Mouse (Mus musculus) cerebellum, adult 9-10 months (tissue): ENCODE results near the gene Zfp184.

Experiments used
- DNase-seq: peaks from one replicate; pipeline ENCODE4 v3.0.0; 2022

Gene Zfp184

DNA sequence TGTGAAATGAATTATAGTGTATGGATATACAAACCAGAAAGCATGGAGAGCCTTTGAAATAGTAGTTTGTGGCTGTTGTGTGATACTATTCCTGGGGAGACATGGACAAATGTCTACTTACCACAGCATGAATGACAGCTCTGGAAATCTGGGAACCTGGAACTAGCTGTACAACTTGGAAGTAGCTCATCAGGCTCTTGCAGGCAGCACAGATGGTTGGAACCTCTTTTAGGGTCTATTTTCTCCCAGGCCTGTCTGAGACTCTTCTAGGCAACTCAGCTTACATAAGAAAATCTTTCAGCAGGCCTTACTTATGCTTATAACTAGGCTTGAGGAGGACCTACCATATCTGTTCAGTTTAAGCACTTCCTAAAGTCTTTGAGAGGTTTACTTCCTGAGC is 21.5 kb upstream of the Zfp184 start:
- no peak for DNase-seq

DNA sequence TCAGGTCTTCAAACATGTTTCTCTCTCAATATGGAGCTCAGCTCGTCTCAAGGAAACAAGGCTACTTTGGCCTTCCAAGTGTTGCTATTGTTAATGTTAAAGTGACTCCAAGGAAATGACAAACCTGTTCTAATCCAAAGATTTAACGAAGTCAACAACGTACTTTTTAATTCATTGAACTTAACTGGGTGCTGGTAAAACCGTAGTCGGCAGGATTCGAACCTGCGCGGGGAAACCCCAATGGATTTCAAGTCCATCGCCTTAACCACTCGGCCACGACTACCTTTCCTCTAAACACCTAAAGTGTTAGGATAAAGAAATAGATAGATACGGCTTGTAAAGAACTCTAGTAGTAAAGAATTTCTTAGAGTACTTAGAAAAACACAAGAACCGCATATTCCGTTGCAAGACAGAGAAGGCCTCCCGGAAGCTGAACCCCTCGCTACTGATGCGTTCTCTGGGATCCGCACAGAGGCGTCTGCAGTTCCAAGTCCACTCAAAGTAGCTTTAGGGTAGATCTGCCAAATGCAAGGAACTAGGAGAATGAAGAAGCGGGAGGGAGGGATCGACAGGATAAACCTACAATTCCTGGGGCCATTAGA is 20.1 kb upstream of the Zfp184 start:
- no peak for DNase-seq

DNA sequence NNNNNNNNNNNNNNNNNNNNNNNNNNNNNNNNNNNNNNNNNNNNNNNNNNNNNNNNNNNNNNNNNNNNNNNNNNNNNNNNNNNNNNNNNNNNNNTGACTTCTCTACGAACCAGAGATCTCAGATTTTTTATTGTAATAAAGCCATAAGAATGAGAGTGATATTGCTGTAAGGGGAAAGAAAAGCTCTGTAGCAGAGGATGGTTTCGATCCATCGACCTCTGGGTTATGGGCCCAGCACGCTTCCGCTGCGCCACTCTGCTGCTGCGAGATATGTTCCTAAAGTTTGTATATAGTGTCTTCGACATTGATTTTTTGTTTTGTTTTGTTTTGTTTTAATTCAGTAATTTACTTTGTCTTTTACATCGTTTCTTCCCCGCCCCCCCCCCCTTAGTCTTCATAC is 13.9 kb upstream of the Zfp184 start:
- no peak for DNase-seq

DNA sequence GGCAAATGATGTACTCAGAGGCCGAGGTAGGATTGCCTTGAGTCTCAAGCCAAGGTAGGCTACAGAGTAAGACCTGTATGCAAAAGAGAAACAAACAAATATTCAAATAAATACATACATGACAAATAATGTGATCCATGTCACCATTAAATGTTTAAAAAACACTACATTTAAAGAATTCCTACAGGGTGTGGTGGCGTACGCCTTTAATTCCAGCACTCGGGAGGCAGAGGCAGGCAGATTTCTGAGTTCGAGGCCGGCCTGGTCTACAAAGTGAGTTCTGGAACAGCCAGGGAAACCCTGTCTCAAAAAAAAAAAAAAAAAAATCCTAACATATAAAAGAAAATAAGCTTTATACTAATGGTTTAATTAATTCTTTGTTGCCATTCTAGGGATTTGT is 13.2 kb upstream of the Zfp184 start:
- DNase-seq = no peak

DNA sequence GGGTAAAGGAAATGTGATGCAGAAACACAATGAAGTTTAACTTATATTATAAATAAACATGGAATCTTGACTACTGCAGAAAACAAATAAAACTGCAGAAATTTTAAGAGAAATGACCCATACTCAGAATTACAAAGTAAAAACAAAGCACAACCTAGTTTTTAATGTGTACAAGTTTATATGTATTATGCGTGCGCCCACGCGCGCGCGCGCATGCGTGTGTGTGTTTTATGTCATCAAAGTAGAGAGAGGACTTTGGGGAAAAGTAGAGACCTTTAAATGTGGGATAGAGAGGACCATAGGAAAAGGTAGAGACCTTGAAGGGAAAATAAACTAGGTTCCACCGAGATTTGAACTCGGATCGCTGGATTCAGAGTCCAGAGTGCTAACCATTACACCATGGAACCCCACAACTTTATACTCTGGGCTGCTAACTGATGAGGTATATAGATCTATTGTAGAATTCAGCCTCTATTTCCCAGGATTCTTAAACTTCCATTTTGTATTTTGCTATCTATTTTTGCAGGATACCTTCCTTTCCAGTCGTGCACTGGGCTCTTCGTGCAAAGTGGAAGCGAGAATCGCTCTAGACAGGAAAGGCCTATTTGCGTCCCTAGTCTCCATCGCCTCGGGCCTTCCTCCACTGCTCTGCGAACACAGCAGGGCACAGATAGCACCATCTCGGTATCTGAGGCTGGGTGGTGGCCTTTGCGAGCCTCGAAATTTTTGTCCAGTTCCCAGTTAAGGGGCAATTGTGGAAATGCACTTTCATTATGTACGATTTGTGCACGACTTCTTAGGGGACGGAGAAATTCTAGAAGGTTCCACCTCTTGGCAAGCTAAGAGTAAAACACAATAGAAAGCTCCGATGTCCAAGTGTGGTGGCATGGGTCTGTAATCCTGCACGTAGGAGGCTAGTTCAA is 11.0 kb upstream of the Zfp184 start:
- no peak for DNase-seq

DNA sequence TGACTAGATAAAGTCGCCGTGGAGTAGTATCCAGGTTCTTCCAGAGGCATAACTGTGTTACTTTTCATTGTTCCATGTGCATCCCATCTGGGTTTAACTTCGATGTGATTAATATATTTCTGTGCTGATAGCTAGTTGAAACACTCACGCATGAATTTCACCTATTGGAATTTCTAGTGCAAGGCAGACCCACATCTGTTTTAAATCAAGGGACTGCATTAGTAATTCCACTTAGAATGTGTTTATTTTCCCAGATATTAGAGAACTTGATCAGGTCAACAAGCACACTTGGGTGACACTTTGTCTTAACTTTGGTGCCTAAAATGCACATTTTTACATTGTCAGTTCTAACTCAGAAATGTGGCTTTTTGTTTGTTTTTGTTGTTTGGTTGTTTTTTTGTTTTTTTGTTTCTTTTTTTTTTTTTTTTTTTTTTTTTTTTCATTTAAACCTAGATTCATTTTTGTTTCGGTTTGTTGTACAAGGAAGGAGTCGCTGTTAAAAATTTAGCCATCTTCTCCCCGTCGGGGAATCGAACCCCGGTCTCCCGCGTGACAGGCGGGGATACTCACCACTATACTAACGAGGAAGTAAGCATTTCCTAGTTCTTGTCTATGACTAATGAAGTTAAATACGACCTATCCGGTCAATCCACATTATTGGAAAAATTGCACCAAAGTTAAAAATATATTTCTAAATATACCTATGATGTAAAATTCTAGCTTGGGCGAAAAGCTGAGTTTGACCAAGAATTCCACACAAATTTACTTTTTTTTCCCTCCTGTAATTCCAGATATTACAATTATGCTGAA is 9.7 kb upstream of the Zfp184 start:
- peak; percentile 32 for DNase-seq

DNA sequence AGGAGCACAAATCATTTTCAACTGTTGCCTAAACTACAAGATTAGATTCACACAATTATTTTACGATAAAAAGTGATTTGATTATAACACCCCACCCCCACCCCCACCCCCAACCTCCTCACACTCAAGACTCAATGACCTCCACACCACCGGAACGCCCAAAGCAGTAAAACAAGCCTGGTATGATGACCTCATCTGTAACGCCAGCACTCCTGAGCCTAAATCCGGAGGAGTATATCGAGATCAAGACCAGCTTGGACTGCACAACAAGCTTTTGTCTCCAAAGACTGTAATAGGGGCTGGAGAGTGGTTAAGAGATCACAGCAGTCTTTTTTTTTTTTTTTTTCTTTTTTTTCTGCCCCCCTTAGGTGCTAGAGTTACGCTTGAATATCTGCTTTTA is 9.1 kb upstream of the Zfp184 start:
- DNase-seq = no peak

DNA sequence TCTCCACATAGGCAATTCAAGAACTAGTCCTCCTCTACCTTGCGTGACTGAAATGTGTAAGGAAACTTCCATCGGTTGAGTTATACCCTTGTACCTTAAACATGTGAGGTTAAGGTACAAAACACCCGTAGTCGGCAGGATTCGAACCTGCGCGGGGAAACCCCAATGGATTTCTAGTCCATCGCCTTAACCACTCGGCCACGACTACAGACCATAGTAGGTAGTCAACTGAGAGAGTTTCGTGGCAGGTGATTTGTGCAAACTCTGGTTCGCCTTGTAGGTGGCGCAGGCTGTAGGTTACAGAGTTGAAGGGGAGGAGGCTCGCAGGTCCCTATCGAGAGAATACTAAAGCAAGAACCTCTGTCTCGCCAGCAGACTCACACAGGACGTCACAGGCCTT is 7.9 kb upstream of the Zfp184 start:
- DNase-seq = no peak

DNA sequence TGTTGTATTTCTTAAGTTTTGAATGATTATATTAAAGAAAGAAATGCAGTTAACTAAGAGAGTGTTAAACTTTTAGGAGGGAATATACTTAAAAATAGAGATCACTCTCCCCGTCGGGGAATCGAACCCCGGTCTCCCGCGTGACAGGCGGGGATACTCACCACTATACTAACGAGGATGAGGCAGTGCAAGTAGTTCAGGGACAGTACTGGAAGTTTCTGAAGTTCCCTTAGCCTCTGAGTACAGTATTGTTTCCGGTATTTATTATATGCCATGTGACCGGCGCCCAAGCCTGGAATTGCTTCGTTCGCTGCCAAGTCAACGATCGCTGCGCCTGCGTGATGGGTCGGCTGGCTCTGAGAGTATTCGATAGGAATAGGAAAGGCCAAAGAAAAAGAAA is 4.7 kb upstream of the Zfp184 start:
- peak; percentile 88 for DNase-seq

DNA sequence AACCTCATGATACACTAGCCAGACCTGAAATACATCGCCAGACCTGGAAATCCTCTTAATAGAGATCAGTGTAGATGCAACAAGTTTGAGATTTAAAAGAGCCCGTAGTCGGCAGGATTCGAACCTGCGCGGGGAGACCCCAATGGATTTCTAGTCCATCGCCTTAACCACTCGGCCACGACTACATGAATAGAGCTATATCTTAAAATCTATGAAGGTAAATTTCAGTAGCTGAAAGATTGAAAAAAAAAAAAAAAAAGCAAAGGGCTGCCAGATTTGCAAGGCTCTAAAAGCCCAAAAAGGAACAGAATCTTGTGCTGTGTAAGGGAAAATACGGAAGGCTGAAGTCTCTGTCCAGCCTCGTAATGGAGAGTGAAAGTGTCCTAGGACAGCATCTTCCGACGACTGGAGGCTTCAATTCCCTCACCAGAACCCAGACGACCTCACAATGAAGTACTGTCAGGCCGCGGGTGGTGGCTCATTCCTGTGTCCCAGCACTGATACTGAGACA is 4.0 kb upstream of the Zfp184 start:
- DNase-seq = peak; percentile 92

DNA sequence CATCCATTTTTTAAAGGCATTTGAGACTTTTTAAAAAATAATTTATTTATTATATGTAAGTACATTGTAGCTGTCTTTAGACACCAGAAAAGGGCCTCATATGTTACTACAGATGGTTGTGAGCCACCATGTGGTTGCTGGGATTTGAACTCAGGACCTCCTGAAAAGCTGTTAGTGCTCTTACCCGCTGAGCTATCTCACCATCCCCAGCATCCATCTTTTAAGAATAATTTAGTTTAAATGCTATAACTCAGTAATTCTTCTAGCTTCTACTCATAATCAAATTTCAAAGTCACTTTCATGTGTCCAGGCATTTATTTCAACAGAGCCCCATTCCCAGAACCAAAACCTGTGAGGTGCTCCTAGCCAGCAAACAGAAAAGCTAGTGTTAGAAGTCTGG is 1.2 kb upstream of the Zfp184 start:
- no peak for DNase-seq

DNA sequence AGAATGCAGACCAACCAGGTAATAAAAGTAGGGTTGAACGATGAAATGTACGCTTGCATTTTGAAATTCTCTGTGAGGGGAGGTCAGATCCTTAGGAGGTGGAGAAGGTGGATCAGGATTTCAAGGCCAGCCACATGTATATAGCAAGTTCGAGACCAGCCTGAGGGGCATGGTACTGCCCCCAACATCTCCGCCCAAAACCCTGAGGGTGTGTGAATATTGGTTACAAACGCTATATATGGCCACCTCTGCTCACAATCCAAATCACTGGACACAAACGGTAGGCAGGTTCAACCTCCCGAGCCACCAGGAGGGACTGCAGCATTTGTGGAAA is 335 bp upstream of the Zfp184 start:
- no peak for DNase-seq

DNA sequence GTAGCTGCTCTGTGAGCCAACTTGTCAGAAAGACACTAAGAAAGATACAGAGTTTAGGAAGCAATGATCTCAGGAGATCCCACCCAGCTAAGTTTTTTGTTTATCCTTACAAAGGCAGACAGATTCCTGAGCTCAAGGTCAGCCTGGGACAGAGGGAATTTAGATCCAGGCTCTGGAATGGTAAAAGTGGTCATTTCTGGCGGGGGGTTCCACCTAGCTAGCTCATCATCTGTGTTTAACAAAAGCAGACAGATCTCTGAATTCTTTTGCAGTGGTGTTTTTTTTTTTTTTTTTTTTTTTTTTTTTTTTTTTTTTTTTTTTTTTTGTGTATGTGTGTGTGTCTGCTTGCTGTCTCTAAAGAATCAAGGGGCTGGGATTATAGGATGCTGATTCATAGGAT is 24.4 kb downstream of the Zfp184 start:
- DNase-seq = no peak

DNA sequence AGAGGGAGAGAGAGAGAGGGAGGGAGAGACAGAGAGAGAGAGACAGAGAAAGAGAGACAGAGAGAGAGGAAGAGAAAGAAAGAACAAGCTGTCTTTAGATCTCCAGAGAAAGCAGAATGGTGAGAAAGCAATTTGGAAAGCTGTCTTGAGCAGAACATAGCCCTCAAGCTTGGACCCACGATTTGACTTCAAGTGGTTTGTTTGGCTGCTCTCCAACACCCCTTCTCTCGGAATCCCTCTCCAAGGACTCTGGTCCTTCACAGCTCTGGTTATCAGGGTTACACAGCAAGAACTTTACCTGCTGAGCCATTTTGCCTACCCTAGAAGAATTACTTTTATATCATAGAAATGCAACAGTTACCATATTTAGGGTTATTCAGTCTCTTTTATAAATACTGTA is 24.9 kb downstream of the Zfp184 start:
- DNase-seq = no peak

DNA sequence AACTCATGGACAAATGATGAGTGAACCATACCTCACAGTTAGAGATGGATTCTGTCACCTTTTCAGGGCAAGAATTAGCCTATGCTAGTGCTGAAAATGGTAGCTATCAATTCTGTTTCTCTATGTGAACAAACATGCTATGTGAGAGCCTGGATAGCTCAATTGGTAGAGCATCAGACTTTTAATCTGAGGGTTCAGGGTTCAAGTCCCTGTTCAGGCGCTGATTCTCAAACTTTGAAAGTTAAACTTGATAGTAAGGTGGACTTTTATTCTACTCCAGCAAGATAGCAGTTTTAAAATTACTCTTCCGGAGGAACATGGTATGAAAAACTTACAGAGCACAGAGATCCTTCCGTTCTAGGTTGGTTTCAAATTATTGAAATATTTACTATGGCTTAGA is 26.7 kb downstream of the Zfp184 start:
- DNase-seq = peak; percentile 36

DNA sequence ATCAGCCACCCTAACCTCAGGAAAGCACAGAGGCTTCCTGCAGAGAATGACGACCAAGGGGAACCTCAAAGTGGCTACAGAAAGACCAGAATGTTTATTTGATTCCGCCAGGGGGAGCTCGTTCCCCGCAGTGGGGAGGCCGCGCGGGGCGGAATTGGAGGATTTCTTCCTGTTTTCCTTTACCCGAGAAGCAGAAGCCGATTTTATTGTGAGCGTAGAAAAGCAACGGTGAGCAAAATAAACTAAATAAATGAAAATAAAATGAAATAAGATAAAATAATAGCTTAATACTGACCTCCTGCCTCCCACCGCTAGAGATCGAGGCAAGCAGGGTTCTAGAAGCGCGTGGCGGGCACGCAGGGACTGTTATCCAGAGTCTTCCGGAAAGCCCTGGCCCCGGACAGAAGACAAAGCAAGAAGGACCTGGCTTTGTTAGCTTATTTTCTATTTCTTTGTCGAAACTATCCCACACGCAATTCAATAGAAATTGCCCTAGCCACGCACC is 29.4 kb downstream of the Zfp184 start:
- peak; percentile 86 for DNase-seq

DNA sequence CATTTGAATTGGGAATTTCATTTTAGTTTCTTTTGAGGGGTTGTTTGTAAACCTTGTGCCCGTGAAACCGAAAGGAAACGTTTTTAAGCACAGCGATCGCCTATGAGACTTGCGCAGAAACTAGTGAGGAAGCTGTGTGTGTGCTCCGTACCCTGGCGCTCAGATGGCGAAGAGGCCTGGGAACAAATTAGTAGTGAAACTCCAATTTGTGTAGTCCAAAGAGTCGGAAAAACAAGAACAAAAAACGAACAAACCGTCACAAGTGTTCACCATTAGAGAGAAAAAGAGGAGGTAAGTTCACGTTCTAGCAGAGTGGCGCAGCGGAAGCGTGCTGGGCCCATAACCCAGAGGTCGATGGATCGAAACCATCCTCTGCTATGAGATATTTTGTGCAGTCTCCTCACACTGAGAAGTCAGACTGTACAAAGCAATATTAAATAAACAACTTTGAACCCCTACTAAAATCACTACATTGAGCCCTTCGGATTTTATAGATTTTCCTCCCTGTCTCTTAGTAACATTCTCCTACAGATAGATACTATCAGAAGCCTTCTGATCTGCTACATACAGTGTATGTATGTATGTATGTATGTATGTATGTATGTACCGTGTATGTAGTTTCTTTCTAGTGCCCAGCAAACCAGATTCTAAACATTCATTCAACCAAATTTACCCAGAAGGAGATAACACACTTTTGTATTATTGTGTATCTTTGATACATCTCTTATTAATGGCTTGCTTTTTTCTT is 30.0 kb downstream of the Zfp184 start:
- DNase-seq = peak; percentile 85

DNA sequence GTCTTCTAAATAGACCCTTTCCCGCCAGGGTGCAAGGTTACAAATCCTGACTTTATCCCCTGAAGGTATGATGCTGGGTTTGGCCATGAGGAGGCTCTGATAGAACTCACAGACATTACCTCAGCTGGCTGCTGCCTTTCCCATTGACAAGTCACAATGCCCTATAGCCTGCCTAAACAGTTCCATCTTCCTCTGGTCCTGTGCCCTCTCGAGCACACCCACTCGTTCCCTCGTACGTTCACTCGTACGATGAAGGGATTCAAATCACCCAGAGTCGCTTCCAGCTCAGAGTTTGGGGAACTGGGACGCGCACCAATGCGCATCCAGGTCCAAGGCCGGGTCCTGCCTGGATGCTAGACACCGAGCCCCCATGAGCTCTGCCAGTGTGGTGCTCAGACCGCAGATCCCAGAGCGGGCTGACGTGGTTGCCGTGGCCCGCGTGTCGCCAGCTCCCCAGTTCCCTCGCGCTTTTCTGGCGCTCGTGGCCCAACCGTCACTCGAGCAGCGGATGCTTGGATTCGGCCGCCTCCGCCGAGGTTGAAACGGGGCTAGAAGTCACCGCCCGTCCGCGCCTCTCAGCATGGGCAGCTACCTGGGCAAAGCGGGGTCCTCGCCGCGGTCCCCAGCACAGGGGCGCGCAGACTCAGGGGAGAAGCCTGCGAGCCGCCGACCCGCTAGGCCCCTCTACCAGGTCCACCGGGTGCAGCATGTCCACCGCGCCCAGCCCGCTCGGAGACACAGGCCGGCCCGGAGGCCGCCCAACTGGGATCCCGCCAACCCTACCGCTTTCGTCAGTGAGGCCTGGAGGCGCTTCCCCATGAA is 36.3 kb downstream of the Zfp184 start, which contains the start of gene Pom121l2:
Pom121l2 (plus strand) TSS at position 214 of the 822 bp plus-strand sequence.
- DNase-seq = peak; percentile 41

DNA sequence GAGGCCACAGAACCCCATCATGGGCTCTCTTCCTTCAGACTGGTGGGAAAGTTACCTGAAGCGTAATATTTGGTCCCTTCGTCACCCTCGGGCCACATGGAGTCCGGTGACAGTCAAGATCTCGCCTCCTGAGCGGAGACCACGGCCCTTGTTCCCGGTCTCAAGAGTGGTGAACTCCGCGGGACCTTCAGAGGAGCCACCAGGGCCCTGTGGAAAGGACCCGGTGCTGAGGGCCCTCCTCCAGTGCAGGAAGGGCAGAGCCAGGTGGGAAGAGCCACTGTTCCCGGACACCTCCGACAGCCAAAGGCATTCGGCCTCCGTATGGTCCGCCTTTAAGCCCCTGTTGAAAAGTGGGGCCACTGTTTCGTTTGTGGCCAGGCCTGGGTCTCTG is 36.9 kb downstream of the Zfp184 start:
- no peak for DNase-seq

DNA sequence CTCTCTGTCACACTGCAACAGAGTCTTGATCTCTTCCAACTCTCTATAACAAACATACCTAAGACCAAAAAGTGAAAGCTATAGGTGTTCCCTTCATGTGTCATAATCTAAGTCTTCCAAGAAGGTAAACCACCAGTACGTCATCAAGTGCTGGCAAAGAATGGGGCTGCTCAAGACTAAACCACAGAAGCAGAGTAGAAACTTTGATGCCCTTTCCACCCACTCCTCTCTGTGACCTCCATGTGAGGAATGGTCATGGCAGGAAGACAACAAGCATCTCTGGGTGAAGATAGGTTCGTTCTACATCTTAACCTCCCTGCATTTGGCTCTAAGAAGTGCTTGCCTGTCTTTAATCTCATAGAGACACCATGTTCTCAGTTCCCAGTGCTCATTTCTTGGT is 39.6 kb downstream of the Zfp184 start:
- no peak for DNase-seq

DNA sequence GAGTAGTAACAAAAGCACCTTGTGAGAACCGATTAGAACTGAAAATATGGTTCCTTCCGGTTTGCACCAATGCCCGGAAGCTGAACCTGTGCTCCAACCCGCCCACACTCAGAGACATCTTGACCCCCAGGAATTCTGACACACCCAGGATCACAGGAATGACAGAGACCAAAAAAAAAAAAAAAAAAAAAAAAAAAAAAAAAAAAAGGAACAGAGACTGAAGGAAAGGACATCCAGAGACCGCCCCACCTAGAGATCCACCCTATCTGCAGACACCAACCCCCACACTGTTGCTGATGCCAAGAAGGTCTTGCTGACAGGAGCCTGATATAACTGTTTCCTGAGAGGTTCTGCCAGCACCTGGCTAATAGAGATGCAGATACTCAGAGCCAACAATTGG is 47.7 kb downstream of the Zfp184 start:
- DNase-seq = no peak
